Mouse (Mus musculus) thymus, adult 2 months (tissue): ENCODE data around the gene Zkscan2. TPM values are rescaled to one million over a fixed set of nuclear protein-coding genes. Genes with fewer than 3 reads are reported as not detected.
A peak's percentile ranks its signal among the peaks of the same experiment; 100 is the strongest.

Experiments
- DNase-seq: peaks from one replicate; pipeline ENCODE4 v3.0.0; 2021
- H3K27ac ChIP-seq: fragments of 200-500 bp; 2 replicates; pipeline ENCODE4 v1.5.1; 2012; ENCODE audit warnings: low read length, control low read depth; ENCODE audit not compliant: control insufficient read depth, insufficient read depth
- H3K27me3 ChIP-seq: fragments of 200-500 bp; 2 replicates; pipeline ENCODE4 v1.6.1; 2012; ENCODE audit warnings: mild to moderate bottlenecking, low read length, moderate library complexity, mixed read lengths; ENCODE audit not compliant: control insufficient read depth, insufficient read depth
- H3K36me3 ChIP-seq: fragments of 200-500 bp; 2 replicates; pipeline ENCODE4 v1.6.1; 2012; ENCODE audit warnings: mild to moderate bottlenecking, low read length, moderate library complexity; ENCODE audit not compliant: control insufficient read depth, insufficient read depth
- H3K4me1 ChIP-seq: fragments of 200-500 bp; replicated peaks from 2 replicates; pipeline ENCODE4 v1.6.1; 2012; ENCODE audit warnings: low read length; ENCODE audit not compliant: control insufficient read depth, insufficient read depth
- H3K4me3 ChIP-seq: fragments of 200-500 bp; 2 replicates; pipeline ENCODE4 v1.5.1; 2012; ENCODE audit warnings: mild to moderate bottlenecking, low read length, control low read depth, moderate library complexity; ENCODE audit not compliant: control insufficient read depth, insufficient read depth
- CTCF ChIP-seq: fragments of 200-500 bp; IDR thresholded peaks from 2 replicates; pipeline ENCODE4 v1.5.1; 2012; ENCODE audit warnings: mild to moderate bottlenecking, control low read depth, low read length, moderate library complexity, borderline replicate concordance; ENCODE audit not compliant: control insufficient read depth, poor library complexity, insufficient read depth; ENCODE audit errors: extremely low read depth
- POLR2A ChIP-seq: fragments of 200-500 bp; IDR thresholded peaks from 2 replicates; pipeline ENCODE4 v1.6.1; 2012; ENCODE audit warnings: mild to moderate bottlenecking, low read length, control low read depth, moderate library complexity; ENCODE audit not compliant: control insufficient read depth, poor library complexity, insufficient read depth; ENCODE audit errors: extremely low read depth
- WGBS: fragments of 180-500 bp; shearing (Covaris S2); methylation state at CpG from one replicate; pipeline ENCODE4 v1.1.7; 2018; 5-methylcytosine and 5-hydroxymethylcytosine counted together
- polyA plus RNA-seq: library from polyadenylated mRNA; depleted of rRNA; stranded (reverse); fragments of >200 nt; gene quantifications from 2 replicates; pipeline ENCODE4 v1.2.3, GENCODE M21; 2012; rRNA removed

The Zkscan2 gene
- not detected in 2 replicates for polyA plus RNA-seq

GRCm38 (mm10) chr7:123500239-123501219, at the start of gene Zkscan2:
TSS of gene Zkscan2 (minus strand) at chr7:123500449.
- H3K36me3 ChIP-seq = no peaks in the 10 kb centered on the region
- H3K27ac ChIP-seq = no peak within 1 kb of the TSS
- H3K4me3 ChIP-seq = peak within 1 kb of the TSS; percentile 1; the same call in 1 of the 2 replicates
- WGBS = 4% methylated on average over 71 of the region's 71 CpGs
- peak; percentile 36 for DNase-seq
- no peaks in the 10 kb centered on the region; the same call in 1 of the 2 replicates for H3K27me3 ChIP-seq
- H3K4me1 ChIP-seq = no peaks in the 10 kb centered on the region
- TF ChIP-seq CTCF (no peak), POLR2A (no peak)

DNA sequence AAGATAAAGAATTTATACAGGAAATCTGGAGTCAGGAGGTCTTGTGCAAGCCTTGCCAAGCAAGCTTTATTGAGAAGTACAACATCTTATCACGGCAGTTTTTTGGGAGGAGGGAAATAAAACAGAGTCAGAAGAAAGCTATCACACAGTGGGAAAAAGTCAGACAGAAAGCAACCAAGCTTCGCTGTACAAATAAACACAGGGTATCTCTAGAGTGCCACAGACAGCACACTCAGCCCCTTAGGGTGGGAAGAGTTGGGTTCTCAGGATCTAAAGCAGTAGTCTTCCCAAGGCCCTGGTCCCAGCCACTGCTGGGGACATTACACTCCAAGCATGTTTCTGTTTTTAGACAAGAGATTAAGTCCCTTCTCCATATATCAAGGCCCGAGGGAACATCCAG, 28.9 kb upstream of the Zkscan2 start:
- Histone ChIP-seq H3K4me3 (no peak overlapping the region), H3K4me1 (no peaks in the 10 kb centered on the region), H3K27ac (no peak overlapping the region), H3K27me3 (no peaks in the 10 kb centered on the region), H3K36me3 (no peaks in the 10 kb centered on the region)
- 74% methylated on average over 3 of the region's 3 CpGs for WGBS
- TF ChIP-seq CTCF (no peak), POLR2A (no peak)
- no peak for DNase-seq

DNA sequence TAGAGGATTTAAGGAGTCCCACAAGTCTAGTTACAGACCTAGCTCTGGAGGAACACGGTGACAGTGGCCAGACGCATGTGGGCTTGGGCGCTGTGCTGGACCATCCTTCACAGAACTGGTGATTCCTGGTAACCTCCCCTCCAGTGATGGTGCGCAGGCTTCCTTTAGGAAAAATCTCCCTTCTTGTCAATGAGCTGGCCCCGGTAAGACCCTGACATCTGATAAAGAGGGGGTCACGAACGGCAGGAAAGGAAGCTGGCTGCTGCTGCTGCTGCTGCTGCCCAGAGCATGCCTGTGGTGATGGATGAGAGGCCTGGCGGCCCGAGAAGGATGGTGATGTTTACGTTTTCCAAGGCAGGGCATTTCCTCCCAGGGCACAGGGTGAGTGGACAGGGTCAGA, 25.5 kb upstream of the Zkscan2 start:
- H3K36me3 ChIP-seq = no peaks in the 10 kb centered on the region
- no peaks in the 10 kb centered on the region for H3K4me1 ChIP-seq
- no peak overlapping the region for H3K4me3 ChIP-seq
- WGBS = 49% methylated on average over 10 of the region's 10 CpGs
- no peak for DNase-seq
- no peaks in the 10 kb centered on the region for H3K27me3 ChIP-seq
- H3K27ac ChIP-seq = no peak overlapping the region
- TF ChIP-seq CTCF (no peak), POLR2A (no peak)

DNA sequence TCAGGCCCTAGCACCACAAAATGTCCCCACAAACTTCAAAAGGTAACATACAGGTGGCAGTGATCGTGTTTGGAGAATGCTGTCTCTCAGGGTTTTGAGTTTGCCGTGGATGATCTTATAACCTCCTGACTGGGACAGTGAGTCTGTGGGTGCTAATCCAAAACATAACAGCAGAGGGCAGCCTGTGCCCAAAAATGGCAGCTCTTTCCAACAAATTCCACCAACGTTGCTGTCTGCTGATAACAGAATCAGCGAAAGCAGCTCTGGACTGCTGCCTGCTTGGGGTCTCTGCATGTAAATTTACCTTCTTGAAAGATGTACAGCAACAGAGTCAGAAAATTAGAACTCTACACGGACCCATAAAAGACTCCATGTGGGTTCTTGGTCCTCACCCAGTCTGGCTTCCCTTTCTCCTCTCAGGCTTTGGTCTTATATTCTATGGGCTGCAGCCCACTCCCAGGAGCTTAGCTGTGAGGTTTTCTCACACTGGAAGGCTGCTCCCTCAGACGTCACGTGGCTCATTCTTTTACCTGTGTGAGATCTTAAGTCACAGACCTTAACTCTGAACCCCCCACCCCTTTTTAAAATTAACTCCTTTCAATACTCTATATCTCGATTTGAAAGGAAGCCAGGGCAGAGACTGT, 24.1 kb upstream of the Zkscan2 start:
- peak; percentile 14 for DNase-seq
- 26% methylated on average over 8 of the region's 8 CpGs for WGBS
- no peak overlapping the region for H3K27ac ChIP-seq

DNA sequence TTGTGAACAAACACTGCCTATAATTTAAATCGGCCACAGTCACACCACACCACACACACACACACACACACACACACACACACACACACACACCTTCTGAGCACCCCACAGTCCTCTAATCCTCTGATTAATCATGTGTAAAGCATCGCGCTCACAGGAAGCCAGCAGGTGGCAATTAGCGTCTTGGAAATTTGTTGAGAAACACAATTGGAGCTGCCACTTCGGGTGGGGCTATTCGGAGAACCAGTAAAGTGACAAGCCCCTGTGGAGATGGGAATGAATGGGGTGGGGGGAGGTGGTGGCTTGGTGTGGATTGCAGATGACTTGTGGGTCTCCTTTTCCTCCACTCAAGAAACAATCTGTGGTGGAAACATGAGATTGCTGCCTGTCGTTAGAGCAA, 7.7 kb upstream of the Zkscan2 start:
- H3K4me1 ChIP-seq = no peaks in the 10 kb centered on the region
- no peaks in the 10 kb centered on the region for H3K27me3 ChIP-seq
- no peak for TF ChIP-seq POLR2A
- no peak for TF ChIP-seq CTCF
- H3K36me3 ChIP-seq = no peaks in the 10 kb centered on the region
- H3K27ac ChIP-seq = no peak overlapping the region
- DNase-seq = no peak
- 94% methylated on average over 7 of the region's 7 CpGs for WGBS
- no peak overlapping the region for H3K4me3 ChIP-seq

More for the DNA sequence above, 24.1 kb upstream of the Zkscan2 start:
- Histone ChIP-seq H3K36me3 (no peaks in the 10 kb centered on the region), H3K4me3 (no peak overlapping the region), H3K4me1 (no peaks in the 10 kb centered on the region), H3K27me3 (no peaks in the 10 kb centered on the region)
- TF ChIP-seq CTCF (no peak), POLR2A (no peak)

DNA sequence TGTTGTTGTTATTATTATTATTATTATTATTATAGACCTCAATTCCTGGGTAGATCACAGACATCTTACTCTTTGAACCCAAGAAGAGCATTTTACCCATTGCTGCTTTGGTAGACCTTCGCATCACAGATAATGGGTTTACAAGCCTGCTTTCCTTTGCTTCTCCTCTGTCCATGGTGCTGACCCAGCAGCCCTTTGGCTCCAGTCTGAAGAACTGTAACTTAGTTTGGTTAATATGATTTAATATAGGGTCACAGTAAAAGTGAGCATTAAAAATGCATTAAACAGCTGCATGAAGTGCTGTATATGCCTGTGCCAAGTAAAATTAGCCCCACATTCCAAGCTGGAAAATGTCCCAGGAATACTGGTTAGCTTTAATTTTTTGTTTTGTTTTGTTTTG, 3.1 kb upstream of the Zkscan2 start:
- Histone ChIP-seq H3K4me3 (no peak overlapping the region), H3K36me3 (no peaks in the 10 kb centered on the region), H3K4me1 (no peaks in the 10 kb centered on the region), H3K27ac (no peak overlapping the region), H3K27me3 (no peaks in the 10 kb centered on the region; the same call in 1 of the 2 replicates)
- TF ChIP-seq POLR2A (no peak), CTCF (no peak)
- peak; percentile 12 for DNase-seq
- 54% methylated on average over 1 of the region's 1 CpGs for WGBS
